Mouse (Mus musculus): ENCODE data around the gene Cacnb4.
A peak's percentile ranks its signal among the peaks of the same experiment; 100 is the strongest.

Cacnb4 gene

DNA sequence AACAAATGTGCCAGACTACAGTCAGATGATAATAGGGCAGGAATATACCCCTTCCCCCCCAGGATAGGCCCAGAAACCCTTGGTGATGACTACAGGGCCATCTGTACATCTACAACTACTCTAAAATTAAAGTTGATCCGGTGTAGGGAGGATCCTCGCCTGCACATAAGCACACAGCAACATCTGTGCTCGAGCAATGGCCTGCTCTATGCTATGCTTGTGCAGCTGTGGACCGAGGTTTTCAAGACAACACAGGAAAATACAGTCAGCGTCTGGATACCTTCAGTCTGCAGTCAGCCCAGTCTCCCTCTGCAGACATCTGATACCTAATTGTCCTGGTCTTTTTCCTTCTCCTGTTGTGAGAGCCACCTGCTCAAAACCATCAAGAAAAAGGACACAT is 83.4 kb downstream of the Cacnb4 start:
- no peaks in the 10 kb centered on the region for H3K27me3 ChIP-seq (ENCODE audit: insufficient read depth, low read length)
- H3K4me3 ChIP-seq (replicated peaks; ENCODE audit: low read length) = no peak overlapping the region
- no peaks in the 10 kb centered on the region for H3K9me3 ChIP-seq (ENCODE audit: low read length)
- H3K4me1 ChIP-seq (replicated peaks; ENCODE audit: low read depth, low read length) = peaks cover 12% of the 10 kb centered on the region
- H3K36me3 ChIP-seq (ENCODE audit: insufficient read depth, low read length) = no peaks in the 10 kb centered on the region
- no peak for TF ChIP-seq NANOG (IDR thresholded peaks at IDR 0.05; ENCODE audit: borderline replicate concordance, low read length)
- no peak for TF ChIP-seq POU5F1 (IDR thresholded peaks at IDR 0.05; ENCODE audit: borderline replicate concordance, low read length)
- TF ChIP-seq CTCF (conservative IDR thresholded peaks at IDR 0.05; ENCODE audit: low read length) = no peak

DNA sequence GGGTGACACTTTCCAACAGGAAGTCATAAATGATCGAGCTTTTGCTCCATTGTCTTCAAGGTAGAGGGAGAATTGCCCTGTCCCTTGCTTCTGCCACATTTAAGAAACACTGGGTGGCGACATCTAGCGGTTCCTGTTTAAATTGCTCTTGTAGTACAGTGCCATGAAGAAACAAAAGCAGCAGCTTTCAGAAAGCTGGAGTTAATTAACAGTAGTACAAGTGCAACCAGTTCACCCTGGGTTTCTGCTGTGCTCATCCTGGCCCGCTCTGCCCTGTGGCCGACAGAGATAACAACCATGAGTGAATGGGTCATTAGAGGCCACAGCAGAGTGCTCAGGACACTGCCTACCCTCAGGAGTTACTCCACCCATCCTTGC is 85.7 kb downstream of the Cacnb4 start:
- H3K4me3 ChIP-seq (replicated peaks; ENCODE audit: low read length) = no peak overlapping the region
- no peaks in the 10 kb centered on the region for H3K27me3 ChIP-seq (ENCODE audit: insufficient read depth, low read length)
- H3K9me3 ChIP-seq (ENCODE audit: low read length) = no peaks in the 10 kb centered on the region
- H3K36me3 ChIP-seq (ENCODE audit: insufficient read depth, low read length) = no peaks in the 10 kb centered on the region
- peak; percentile 91 for TF ChIP-seq CTCF (conservative IDR thresholded peaks at IDR 0.05; ENCODE audit: low read length)
- TF ChIP-seq NANOG (IDR thresholded peaks at IDR 0.05; ENCODE audit: borderline replicate concordance, low read length) = no peak
- no peak for TF ChIP-seq POU5F1 (IDR thresholded peaks at IDR 0.05; ENCODE audit: borderline replicate concordance, low read length)
- peaks cover 12% of the 10 kb centered on the region for H3K4me1 ChIP-seq (replicated peaks; ENCODE audit: low read depth, low read length)

DNA sequence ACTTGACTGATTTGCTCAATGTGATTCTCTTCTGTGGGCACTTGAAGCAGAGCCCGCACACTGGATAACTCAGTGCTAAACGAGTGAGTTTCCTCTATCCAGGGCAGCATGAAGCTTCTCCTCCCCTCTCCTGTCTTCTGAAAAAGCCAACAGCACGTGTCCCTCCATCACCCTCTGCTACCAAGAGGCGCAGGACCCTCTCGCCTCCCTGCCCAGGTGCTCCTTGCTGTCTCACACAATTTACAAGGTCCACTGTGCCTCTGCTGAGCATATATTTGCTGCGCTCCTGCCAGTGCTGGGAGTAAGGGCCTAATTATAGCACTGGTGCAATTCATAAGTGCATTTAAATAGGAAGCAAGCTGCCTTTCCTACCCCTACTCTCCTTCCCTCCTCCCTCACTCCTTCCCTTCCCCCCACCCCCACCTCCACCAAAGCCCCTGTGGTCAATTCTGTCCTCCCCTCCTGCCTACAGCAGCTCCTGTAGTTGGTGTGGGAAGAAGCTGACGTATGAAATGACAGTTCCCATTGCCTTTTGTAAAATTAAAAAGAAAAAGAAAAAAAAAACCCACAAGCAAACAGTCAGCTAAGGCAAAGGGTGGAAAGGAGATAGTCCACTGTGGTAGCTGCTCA is 86.2 kb downstream of the Cacnb4 start:
- peaks cover 12% of the 10 kb centered on the region for H3K4me1 ChIP-seq (replicated peaks; ENCODE audit: low read depth, low read length)
- no peak for TF ChIP-seq CTCF (conservative IDR thresholded peaks at IDR 0.05; ENCODE audit: low read length)
- TF ChIP-seq POU5F1 (IDR thresholded peaks at IDR 0.05; ENCODE audit: borderline replicate concordance, low read length) = no peak
- TF ChIP-seq NANOG (IDR thresholded peaks at IDR 0.05; ENCODE audit: borderline replicate concordance, low read length) = no peak
- H3K27me3 ChIP-seq (ENCODE audit: insufficient read depth, low read length) = no peaks in the 10 kb centered on the region
- no peaks in the 10 kb centered on the region for H3K36me3 ChIP-seq (ENCODE audit: insufficient read depth, low read length)
- no peak overlapping the region for H3K4me3 ChIP-seq (replicated peaks; ENCODE audit: low read length)
- no peaks in the 10 kb centered on the region for H3K9me3 ChIP-seq (ENCODE audit: low read length)

DNA sequence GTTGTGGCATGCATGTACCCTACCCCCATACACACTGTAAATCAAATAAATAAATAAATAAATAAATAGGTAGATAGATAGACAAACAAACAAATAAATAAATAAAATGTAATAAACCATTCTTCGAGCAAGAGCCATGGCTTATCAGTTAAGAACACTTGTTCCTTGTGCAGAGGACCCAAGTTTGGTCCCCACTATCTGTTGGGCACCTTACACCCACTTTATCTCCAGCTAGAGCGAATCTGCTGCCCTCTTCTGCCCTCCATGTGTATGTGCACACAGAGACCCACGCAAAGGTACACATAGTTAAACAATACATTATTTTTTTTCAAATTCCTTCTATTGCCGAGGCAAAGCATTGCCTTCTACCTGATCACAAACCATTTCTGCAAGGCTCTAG is 87.1 kb downstream of the Cacnb4 start:
- no peak overlapping the region for H3K4me3 ChIP-seq (replicated peaks; ENCODE audit: low read length)
- no peaks in the 10 kb centered on the region for H3K9me3 ChIP-seq (ENCODE audit: low read length)
- no peaks in the 10 kb centered on the region for H3K27me3 ChIP-seq (ENCODE audit: insufficient read depth, low read length)
- H3K4me1 ChIP-seq (replicated peaks; ENCODE audit: low read depth, low read length) = peaks cover 12% of the 10 kb centered on the region
- TF ChIP-seq POU5F1 (IDR thresholded peaks at IDR 0.05; ENCODE audit: borderline replicate concordance, low read length) (no peak), NANOG (IDR thresholded peaks at IDR 0.05; ENCODE audit: borderline replicate concordance, low read length) (no peak), CTCF (conservative IDR thresholded peaks at IDR 0.05; ENCODE audit: low read length) (peak; percentile 31)
- no peaks in the 10 kb centered on the region for H3K36me3 ChIP-seq (ENCODE audit: insufficient read depth, low read length)

DNA sequence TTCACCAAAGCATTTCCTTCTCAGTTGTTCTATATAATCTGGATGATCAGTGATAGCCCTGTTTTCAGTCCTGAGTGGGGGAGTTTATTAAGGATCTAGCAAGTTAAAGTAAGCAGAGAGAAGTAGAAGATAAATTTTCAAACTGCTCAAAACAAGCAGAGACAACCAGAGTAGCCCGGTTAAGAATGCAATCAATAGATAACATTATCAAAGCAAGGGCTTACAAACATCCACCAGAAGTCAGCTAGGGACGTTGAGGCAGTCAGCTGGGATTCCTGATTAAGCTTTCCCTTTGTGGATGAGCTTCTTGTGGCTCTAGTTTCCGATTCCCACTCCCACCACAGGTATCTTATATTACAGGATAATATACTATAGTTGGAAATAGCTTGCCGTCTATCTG is 91.2 kb downstream of the Cacnb4 start:
- H3K4me1 ChIP-seq (replicated peaks; ENCODE audit: low read depth, low read length) = no peaks in the 10 kb centered on the region
- no peak overlapping the region for H3K4me3 ChIP-seq (replicated peaks; ENCODE audit: low read length)
- no peak for TF ChIP-seq POU5F1 (IDR thresholded peaks at IDR 0.05; ENCODE audit: borderline replicate concordance, low read length)
- no peaks in the 10 kb centered on the region for H3K27me3 ChIP-seq (ENCODE audit: insufficient read depth, low read length)
- no peaks in the 10 kb centered on the region for H3K36me3 ChIP-seq (ENCODE audit: insufficient read depth, low read length)
- peaks cover 9% of the 10 kb centered on the region for H3K9me3 ChIP-seq (ENCODE audit: low read length)

DNA sequence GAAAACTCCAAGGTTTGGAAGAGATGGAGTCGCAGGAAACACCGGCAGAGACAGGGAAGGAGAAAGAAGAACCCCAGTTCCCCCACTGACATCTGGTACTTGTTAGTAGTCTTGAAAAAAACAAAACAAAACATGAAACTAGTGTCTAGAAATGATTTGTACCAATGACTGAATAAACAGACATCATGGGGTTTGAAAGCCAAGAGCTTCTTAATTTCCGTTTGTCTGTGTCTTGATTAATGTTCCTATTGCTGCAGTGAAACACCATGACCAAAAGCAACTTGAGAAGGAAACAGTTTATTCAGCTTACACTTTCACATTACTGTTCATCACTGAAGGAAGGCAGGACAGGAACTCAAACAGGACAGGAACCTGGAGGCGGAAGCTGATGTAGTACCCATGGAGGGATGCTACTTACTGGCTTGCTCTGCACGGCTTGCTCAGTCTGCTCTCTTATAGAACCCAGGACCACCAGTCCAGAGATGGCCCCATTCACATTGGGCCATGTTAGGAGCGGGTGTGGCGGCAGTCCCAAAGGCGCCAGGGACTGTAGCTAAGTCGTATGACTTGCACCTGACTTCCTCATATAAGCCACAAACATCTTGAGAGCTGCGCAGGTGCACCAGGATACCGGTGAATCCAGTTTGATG is 95.4 kb downstream of the Cacnb4 start:
- TF ChIP-seq POU5F1 (IDR thresholded peaks at IDR 0.05; ENCODE audit: borderline replicate concordance, low read length) = no peak
- TF ChIP-seq CTCF (conservative IDR thresholded peaks at IDR 0.05; ENCODE audit: low read length) = no peak
- no peak for TF ChIP-seq NANOG (IDR thresholded peaks at IDR 0.05; ENCODE audit: borderline replicate concordance, low read length)
- Histone ChIP-seq H3K9me3 (ENCODE audit: low read length) (peaks cover 9% of the 10 kb centered on the region), H3K4me3 (replicated peaks; ENCODE audit: low read length) (no peak overlapping the region), H3K27me3 (ENCODE audit: insufficient read depth, low read length) (no peaks in the 10 kb centered on the region), H3K4me1 (replicated peaks; ENCODE audit: low read depth, low read length) (no peaks in the 10 kb centered on the region), H3K36me3 (ENCODE audit: insufficient read depth, low read length) (no peaks in the 10 kb centered on the region)

DNA sequence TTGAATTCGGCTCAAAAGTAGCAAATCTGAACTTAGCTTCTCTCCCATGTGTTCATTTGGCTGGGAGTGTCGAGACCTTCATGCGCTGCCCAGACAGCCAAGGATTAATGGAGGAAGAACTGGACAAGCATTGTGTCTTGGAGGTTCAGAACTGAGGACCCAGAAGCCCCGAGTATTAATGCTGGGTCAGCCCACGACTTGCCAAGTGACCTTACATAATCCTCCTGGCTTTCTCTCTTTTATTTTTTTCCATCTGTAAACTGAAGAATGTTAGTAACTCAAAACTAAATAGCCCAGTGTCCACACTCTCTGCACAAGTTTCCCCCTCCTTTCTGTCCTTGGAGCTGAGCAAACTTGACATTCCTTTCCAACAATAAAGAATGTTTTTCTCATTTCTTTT is 95.9 kb downstream of the Cacnb4 start:
- Histone ChIP-seq H3K36me3 (ENCODE audit: insufficient read depth, low read length) (no peaks in the 10 kb centered on the region), H3K4me3 (replicated peaks; ENCODE audit: low read length) (no peak overlapping the region), H3K27me3 (ENCODE audit: insufficient read depth, low read length) (no peaks in the 10 kb centered on the region), H3K9me3 (ENCODE audit: low read length) (peaks cover 9% of the 10 kb centered on the region), H3K4me1 (replicated peaks; ENCODE audit: low read depth, low read length) (no peaks in the 10 kb centered on the region)
- TF ChIP-seq NANOG (IDR thresholded peaks at IDR 0.05; ENCODE audit: borderline replicate concordance, low read length) (no peak), POU5F1 (IDR thresholded peaks at IDR 0.05; ENCODE audit: borderline replicate concordance, low read length) (no peak), CTCF (conservative IDR thresholded peaks at IDR 0.05; ENCODE audit: low read length) (no peak)

DNA sequence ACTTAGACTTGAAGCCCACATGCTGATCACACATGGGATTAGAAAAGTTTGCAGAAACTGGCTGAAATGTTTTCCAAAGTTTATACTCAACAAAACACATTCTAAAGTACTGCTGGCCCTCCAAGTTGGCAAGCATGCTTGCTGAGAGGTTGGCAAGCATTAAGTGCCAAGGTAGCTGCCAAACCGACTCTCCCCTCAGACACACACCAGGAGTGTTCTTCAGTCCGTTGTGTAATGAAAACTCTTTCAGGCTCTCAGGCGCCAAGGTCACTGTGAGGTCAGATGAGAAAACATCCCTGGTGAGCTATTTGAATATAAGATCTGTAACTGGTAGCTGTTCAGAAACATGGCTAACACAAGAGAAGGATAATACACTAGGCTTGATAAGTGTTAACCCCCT is 97.8 kb downstream of the Cacnb4 start:
- no peak for TF ChIP-seq POU5F1 (IDR thresholded peaks at IDR 0.05; ENCODE audit: borderline replicate concordance, low read length)
- no peak for TF ChIP-seq NANOG (IDR thresholded peaks at IDR 0.05; ENCODE audit: borderline replicate concordance, low read length)
- no peaks in the 10 kb centered on the region for H3K4me1 ChIP-seq (replicated peaks; ENCODE audit: low read depth, low read length)
- no peak overlapping the region for H3K4me3 ChIP-seq (replicated peaks; ENCODE audit: low read length)
- H3K9me3 ChIP-seq (ENCODE audit: low read length) = peaks cover 9% of the 10 kb centered on the region
- no peaks in the 10 kb centered on the region for H3K27me3 ChIP-seq (ENCODE audit: insufficient read depth, low read length)
- no peaks in the 10 kb centered on the region for H3K36me3 ChIP-seq (ENCODE audit: insufficient read depth, low read length)

DNA sequence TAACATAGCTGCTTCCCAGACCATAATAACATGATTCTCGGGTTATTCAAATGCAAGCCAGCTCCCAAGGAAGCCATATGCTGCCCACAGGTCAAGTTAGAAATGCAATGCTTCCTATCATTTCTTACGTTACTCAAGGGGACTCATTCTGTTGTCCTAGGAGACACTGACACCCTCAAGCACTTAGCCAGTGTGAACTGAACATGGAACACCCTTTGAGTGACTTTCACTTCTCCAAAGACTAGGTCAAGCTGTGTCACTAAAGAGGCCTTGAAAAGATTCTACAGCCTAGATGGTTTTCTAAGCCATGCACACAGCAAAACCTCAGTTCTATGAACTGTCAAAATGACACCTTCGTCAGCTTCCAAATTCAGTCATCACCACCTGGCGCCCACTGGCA is 98.9 kb downstream of the Cacnb4 start:
- Histone ChIP-seq H3K27me3 (ENCODE audit: insufficient read depth, low read length) (no peaks in the 10 kb centered on the region), H3K4me3 (replicated peaks; ENCODE audit: low read length) (no peak overlapping the region), H3K9me3 (ENCODE audit: low read length) (peaks cover 4% of the 10 kb centered on the region; the same call in 1 of the 2 replicates), H3K4me1 (replicated peaks; ENCODE audit: low read depth, low read length) (no peaks in the 10 kb centered on the region), H3K36me3 (ENCODE audit: insufficient read depth, low read length) (no peaks in the 10 kb centered on the region)
- TF ChIP-seq POU5F1 (IDR thresholded peaks at IDR 0.05; ENCODE audit: borderline replicate concordance, low read length) (no peak), NANOG (IDR thresholded peaks at IDR 0.05; ENCODE audit: borderline replicate concordance, low read length) (no peak), CTCF (conservative IDR thresholded peaks at IDR 0.05; ENCODE audit: low read length) (no peak)
